Mouse (Mus musculus): ENCODE data around the gene Scpep1. TPM values are rescaled to one million over a fixed set of nuclear protein-coding genes. Genes with fewer than 3 reads are reported as not detected.
A peak's percentile ranks its signal among the peaks of the same experiment; 100 is the strongest.

The Scpep1 gene
- polyA plus RNA-seq, 1 experiment, result 22.3 TPM

GRCm38 (mm10) chr11:88931692-88932530 lies 23.4 kb downstream of the Scpep1 start:
- no peak overlapping the region for H3K4me3 ChIP-seq (replicated peaks; ENCODE audit: control insufficient read depth, low read depth, low read length)
- TF ChIP-seq CTCF (IDR thresholded peaks at IDR 0.05; ENCODE audit: control insufficient read depth, insufficient read depth, low read length), result no peak
- no peak for TF ChIP-seq POLR2A (IDR thresholded peaks at IDR 0.05; ENCODE audit: borderline replicate concordance, control insufficient read depth, low read depth, low read length)
- H3K27ac ChIP-seq (ENCODE audit: control insufficient read depth, insufficient read depth, low read depth, low read length, poor library complexity), result no peak overlapping the region
- 89% methylated on average over 14 of the region's 14 CpGs for WGBS
- H3K4me1 ChIP-seq (ENCODE audit: control insufficient read depth, insufficient read depth, low read length), result no peaks in the 10 kb centered on the region

- no peak overlapping the region for H3K4me3 ChIP-seq (replicated peaks; ENCODE audit: control insufficient read depth, low read depth, low read length)
- 78% methylated on average over 5 of the region's 5 CpGs for WGBS
- H3K27ac ChIP-seq (ENCODE audit: control insufficient read depth, insufficient read depth, low read depth, low read length, poor library complexity), result no peak overlapping the region
- TF ChIP-seq CTCF (IDR thresholded peaks at IDR 0.05; ENCODE audit: control insufficient read depth, insufficient read depth, low read length) (no peak), POLR2A (IDR thresholded peaks at IDR 0.05; ENCODE audit: borderline replicate concordance, control insufficient read depth, low read depth, low read length) (no peak)
- no peaks in the 10 kb centered on the region for H3K4me1 ChIP-seq (ENCODE audit: control insufficient read depth, insufficient read depth, low read length)
Observed at GRCm38 (mm10) chr11:88926566-88926965, 28.7 kb downstream of the Scpep1 start.

GRCm38 (mm10) chr11:88909388-88910036 lies 45.8 kb downstream of the Scpep1 start:
- no peaks in the 10 kb centered on the region for H3K4me1 ChIP-seq (ENCODE audit: control insufficient read depth, insufficient read depth, low read length)
- no peak overlapping the region for H3K4me3 ChIP-seq (replicated peaks; ENCODE audit: control insufficient read depth, low read depth, low read length)
- 84% methylated on average over 8 of the region's 8 CpGs for WGBS
- no peak overlapping the region for H3K27ac ChIP-seq (ENCODE audit: control insufficient read depth, insufficient read depth, low read depth, low read length, poor library complexity)
- TF ChIP-seq CTCF (IDR thresholded peaks at IDR 0.05; ENCODE audit: control insufficient read depth, insufficient read depth, low read length) (no peak), POLR2A (IDR thresholded peaks at IDR 0.05; ENCODE audit: borderline replicate concordance, control insufficient read depth, low read depth, low read length) (no peak)

GRCm38 (mm10) chr11:88908557-88909211 lies 46.6 kb downstream of the Scpep1 start:
- Histone ChIP-seq H3K4me3 (replicated peaks; ENCODE audit: control insufficient read depth, low read depth, low read length) (no peak overlapping the region), H3K27ac (ENCODE audit: control insufficient read depth, insufficient read depth, low read depth, low read length, poor library complexity) (no peak overlapping the region), H3K4me1 (ENCODE audit: control insufficient read depth, insufficient read depth, low read length) (no peaks in the 10 kb centered on the region)
- 92% methylated on average over 1 of the region's 1 CpGs for WGBS
- peak; percentile 50 for TF ChIP-seq CTCF (IDR thresholded peaks at IDR 0.05; ENCODE audit: control insufficient read depth, insufficient read depth, low read length)
- TF ChIP-seq POLR2A (IDR thresholded peaks at IDR 0.05; ENCODE audit: borderline replicate concordance, control insufficient read depth, low read depth, low read length), result no peak

- H3K27ac ChIP-seq (ENCODE audit: control insufficient read depth, insufficient read depth, low read depth, low read length, poor library complexity), result no peak overlapping the region
- no peaks in the 10 kb centered on the region for H3K4me1 ChIP-seq (ENCODE audit: control insufficient read depth, insufficient read depth, low read length)
- no peak overlapping the region for H3K4me3 ChIP-seq (replicated peaks; ENCODE audit: control insufficient read depth, low read depth, low read length)
- 88% methylated on average over 7 of the region's 7 CpGs for WGBS
- no peak for TF ChIP-seq POLR2A (IDR thresholded peaks at IDR 0.05; ENCODE audit: borderline replicate concordance, control insufficient read depth, low read depth, low read length)
- no peak for TF ChIP-seq CTCF (IDR thresholded peaks at IDR 0.05; ENCODE audit: control insufficient read depth, insufficient read depth, low read length)
Observed at GRCm38 (mm10) chr11:88907886-88908285, 47.4 kb downstream of the Scpep1 start.

- WGBS, result 61% methylated on average over 2 of the region's 2 CpGs
- Histone ChIP-seq H3K4me3 (replicated peaks; ENCODE audit: control insufficient read depth, low read depth, low read length) (no peak overlapping the region), H3K27ac (ENCODE audit: control insufficient read depth, insufficient read depth, low read depth, low read length, poor library complexity) (no peak overlapping the region), H3K4me1 (ENCODE audit: control insufficient read depth, insufficient read depth, low read length) (no peaks in the 10 kb centered on the region)
- no peak for TF ChIP-seq CTCF (IDR thresholded peaks at IDR 0.05; ENCODE audit: control insufficient read depth, insufficient read depth, low read length)
- no peak for TF ChIP-seq POLR2A (IDR thresholded peaks at IDR 0.05; ENCODE audit: borderline replicate concordance, control insufficient read depth, low read depth, low read length)
Observed at GRCm38 (mm10) chr11:88905621-88906020, 49.6 kb downstream of the Scpep1 start.

- TF ChIP-seq POLR2A (IDR thresholded peaks at IDR 0.05; ENCODE audit: borderline replicate concordance, control insufficient read depth, low read depth, low read length) (no peak), CTCF (IDR thresholded peaks at IDR 0.05; ENCODE audit: control insufficient read depth, insufficient read depth, low read length) (no peak)
- Histone ChIP-seq H3K27ac (ENCODE audit: control insufficient read depth, insufficient read depth, low read depth, low read length, poor library complexity) (no peak overlapping the region), H3K4me1 (ENCODE audit: control insufficient read depth, insufficient read depth, low read length) (no peaks in the 10 kb centered on the region), H3K4me3 (replicated peaks; ENCODE audit: control insufficient read depth, low read depth, low read length) (no peak overlapping the region)
- WGBS, result 42% methylated on average over 2 of the region's 2 CpGs
Observed at GRCm38 (mm10) chr11:88904080-88904479, 51.2 kb downstream of the Scpep1 start.

- TF ChIP-seq CTCF (IDR thresholded peaks at IDR 0.05; ENCODE audit: control insufficient read depth, insufficient read depth, low read length), result no peak
- no peak for TF ChIP-seq POLR2A (IDR thresholded peaks at IDR 0.05; ENCODE audit: borderline replicate concordance, control insufficient read depth, low read depth, low read length)
- 76% methylated on average over 6 of the region's 6 CpGs for WGBS
- Histone ChIP-seq H3K27ac (ENCODE audit: control insufficient read depth, insufficient read depth, low read depth, low read length, poor library complexity) (no peak overlapping the region), H3K4me3 (replicated peaks; ENCODE audit: control insufficient read depth, low read depth, low read length) (no peak overlapping the region), H3K4me1 (ENCODE audit: control insufficient read depth, insufficient read depth, low read length) (no peaks in the 10 kb centered on the region)
Observed at GRCm38 (mm10) chr11:88902762-88903161, 52.5 kb downstream of the Scpep1 start.
